Mouse (Mus musculus) neural tube, embryonic 14.5 days (tissue): ENCODE results near the gene Fgf22. TPM values are rescaled to one million over a fixed set of nuclear protein-coding genes. Genes with fewer than 3 reads are reported as not detected.

Experiments used
- polyA plus RNA-seq: library from polyadenylated mRNA; unstranded; fragments of >200 nt; fragmentation: Nextera tagmentation; extraction: Ambion mirVana; gene quantifications from 2 replicates; pipeline ENCODE4 v1.2.1, GENCODE M21; 2014

Fgf22 gene
- polyA plus RNA-seq, 1 experiment from 2014 or later: 2.3 TPM

Other genes with a start within 250 kb of the Fgf22 start
- gene Plpp2, start 221.3 kb upstream of the Fgf22 start, polyA plus RNA-seq: 18.3 and 22.6 TPM in 2 replicates
- gene Mier2, start 199.9 kb upstream of the Fgf22 start, polyA plus RNA-seq: 54.2 and 59.9 TPM in 2 replicates
- gene Theg, start 167.7 kb upstream of the Fgf22 start, polyA plus RNA-seq: not detected in 2 replicates
- gene C2cd4c, start 141.1 kb upstream of the Fgf22 start, polyA plus RNA-seq: 0.66 and 1.3 TPM in 2 replicates
- 16.7 and 22.8 TPM in 2 replicates for gene Shc2, start 117.2 kb upstream of the Fgf22 start, polyA plus RNA-seq
- gene Odf3l2, start 109.3 kb upstream of the Fgf22 start, polyA plus RNA-seq: not detected in 2 replicates
- 0.82 and 1.2 TPM in 2 replicates for gene Madcam1, start 90.5 kb upstream of the Fgf22 start, polyA plus RNA-seq
- 104 and 118 TPM in 2 replicates for gene Tpgs1, start 85.7 kb upstream of the Fgf22 start, polyA plus RNA-seq
- 69.7 and 74.6 TPM in 2 replicates for gene Cdc34, start 72.9 kb upstream of the Fgf22 start, polyA plus RNA-seq
- 1.1 and 1.3 TPM in 2 replicates for gene Gzmm, start 66.1 kb upstream of the Fgf22 start, polyA plus RNA-seq
- 800 and 802 TPM in 2 replicates for gene Bsg, start 50.6 kb upstream of the Fgf22 start, polyA plus RNA-seq
- gene Hcn2, start 38.4 kb upstream of the Fgf22 start, polyA plus RNA-seq: 2.7 and 3.7 TPM in 2 replicates
- 34.9 and 36.7 TPM in 2 replicates for gene Polrmt, start 8.5 kb upstream of the Fgf22 start, polyA plus RNA-seq
- 89.3 and 93.7 TPM in 2 replicates for gene Rnf126, start 11.9 kb downstream of the Fgf22 start, polyA plus RNA-seq
- gene Fstl3, start 22.2 kb downstream of the Fgf22 start, polyA plus RNA-seq: 1.7 and 2.3 TPM in 2 replicates
- gene Prss57, start 35.9 kb downstream of the Fgf22 start, polyA plus RNA-seq: not detected in 2 replicates
- 233 and 247 TPM in 2 replicates for gene Palm, start 38.5 kb downstream of the Fgf22 start, polyA plus RNA-seq
- 0.35 and 0.36 TPM in 2 replicates for gene Misp, start 65.9 kb downstream of the Fgf22 start, polyA plus RNA-seq
- 36.9 and 53.5 TPM in 2 replicates for gene Ptbp1, start 99.4 kb downstream of the Fgf22 start, polyA plus RNA-seq
- 11.1 and 12.4 TPM in 2 replicates for gene Prtn3, start 119.4 kb downstream of the Fgf22 start, polyA plus RNA-seq
- 299 and 327 TPM in 2 replicates for gene Plppr3, start 119.6 kb downstream of the Fgf22 start, polyA plus RNA-seq
- gene Elane, start 131.2 kb downstream of the Fgf22 start, polyA plus RNA-seq: 0.55 TPM in 1 of 2 replicates, not detected in the other
- gene Cfd, start 135.8 kb downstream of the Fgf22 start, polyA plus RNA-seq: not detected in 2 replicates
- gene Med16, start 153.8 kb downstream of the Fgf22 start, polyA plus RNA-seq: 33.2 and 38.7 TPM in 2 replicates
- 5.9 and 9.1 TPM in 2 replicates for gene Gm26602, start 155.8 kb downstream of the Fgf22 start, polyA plus RNA-seq
- 2.2 and 2.3 TPM in 2 replicates for gene Kiss1r, start 161.9 kb downstream of the Fgf22 start, polyA plus RNA-seq
- 253 and 265 TPM in 2 replicates for gene R3hdm4, start 166.1 kb downstream of the Fgf22 start, polyA plus RNA-seq
- gene Arid3a, start 172.0 kb downstream of the Fgf22 start, polyA plus RNA-seq: 3.3 and 5.1 TPM in 2 replicates
- 87.0 and 103 TPM in 2 replicates for gene Wdr18, start 205.1 kb downstream of the Fgf22 start, polyA plus RNA-seq
- 0.43 and 0.61 TPM in 2 replicates for gene Grin3b, start 215.6 kb downstream of the Fgf22 start, polyA plus RNA-seq
- 19.2 and 21.1 TPM in 2 replicates for gene Tmem259, start 229.3 kb downstream of the Fgf22 start, polyA plus RNA-seq
- 9.9 and 40.0 TPM in 2 replicates for gene Cnn2, start 233.5 kb downstream of the Fgf22 start, polyA plus RNA-seq
- 4.3 and 6.7 TPM in 2 replicates for gene Abca7, start 241.4 kb downstream of the Fgf22 start, polyA plus RNA-seq